In genomic region chr15:102102548-102103121, GRCm38 (mm10) we compare ENCODE assay signal across 8 mouse cellular contexts. TPM values are rescaled to one million over a fixed set of nuclear protein-coding genes. Genes with fewer than 3 reads are reported as not detected.
DNase-seq lines count a peak whose midpoint lies in the region; ATAC-seq lines count a peak whose summit lies in the region.

No protein-coding gene starts in this region.

- peak overlapping the region; percentile 42 for H3K4me3 ChIP-seq in forebrain, embryonic 10.5 days
- H3K4me3 ChIP-seq in midbrain, embryonic 11.5 days (ENCODE audit: low read depth, low read length), result no peak overlapping the region

- peak overlapping the region; percentile 88 for H3K27ac ChIP-seq in forebrain, embryonic 10.5 days
- H3K27ac ChIP-seq in midbrain, embryonic 11.5 days (ENCODE audit: low read depth, low read length), result no peak overlapping the region

- H3K9me3 ChIP-seq in forebrain, embryonic 10.5 days, result no peaks in the 10 kb centered on the region
- H3K9me3 ChIP-seq in midbrain, embryonic 11.5 days (ENCODE audit: control insufficient read depth, low read length), result no peaks in the 10 kb centered on the region

- ATAC-seq in midbrain, embryonic 11.5 days (ENCODE audit: low FRiP score), result no peak

- 0 out of 2 replicates have a peak overlapping the region, but pooled peaks have one; percentile 14 for H3K9ac ChIP-seq in midbrain, embryonic 11.5 days (ENCODE audit: low read length)

- intact Hi-C loops in heart, postnatal 14 days (cut with DNase I), result no loop called here

- H3K4me1 ChIP-seq in forebrain, embryonic 10.5 days, result peaks cover 100% of the 10 kb centered on the region
- peaks cover 33% of the 10 kb centered on the region for H3K4me1 ChIP-seq in midbrain, embryonic 11.5 days (ENCODE audit: control insufficient read depth, insufficient read depth, low read length)

- peaks cover 11% of the 10 kb centered on the region for H3K36me3 ChIP-seq in forebrain, embryonic 10.5 days (replicated peaks)
- H3K36me3 ChIP-seq in midbrain, embryonic 11.5 days (ENCODE audit: control insufficient read depth, insufficient read depth, low read length), result no peaks in the 10 kb centered on the region

- no peak overlapping the region for H3K4me2 ChIP-seq in midbrain, embryonic 11.5 days

- H3K27me3 ChIP-seq in forebrain, embryonic 10.5 days (ENCODE audit: poor library complexity, severe bottlenecking), result peaks cover 86% of the 10 kb centered on the region
- peaks cover 45% of the 10 kb centered on the region for H3K27me3 ChIP-seq in midbrain, embryonic 11.5 days (ENCODE audit: control insufficient read depth, insufficient read depth, low read length)

- DNase-seq in embryo, embryonic 10 days (ENCODE audit: low spot score), result peak; percentile 57
- no peak for DNase-seq in embryo, embryonic 9.5 days (ENCODE audit: extremely low spot score)
- DNase-seq in forebrain, embryonic 10.5 days (ENCODE audit: extremely low spot score, low spot score), result no peak
- peak; percentile 83 to 84 for DNase-seq in heart, postnatal 14 days
- DNase-seq in kidney, postnatal 4 days, result peak; percentile 80 to 89
- no peak for DNase-seq in midbrain, embryonic 11.5 days (ENCODE audit: low spot score, missing footprints)
- no peak for DNase-seq in frontal cortex, postnatal 25 days (ENCODE audit: low spot score in 2 of 2)
- no peak for DNase-seq in thymus, postnatal 25 days

- WGBS in forebrain, embryonic 10.5 days, result 12% methylated on average over 6 of the region's 6 CpGs
- 12% methylated on average over 6 of the region's 6 CpGs for WGBS in midbrain, embryonic 11.5 days

RNA-seq across cellular contexts. Expression of gene Tns2, which starts 2.4 kb away (rescaled TPM):
- polyA plus RNA-seq in forebrain, embryonic 10.5 days (2016; fragmentation: Nextera tagmentation; extraction: Ambion mirVana), result 11.1 and 13.1 TPM in 2 replicates
- 100 to 1,000 TPM; 119 to 121 TPM for total RNA-seq in heart, postnatal 14 days (2021)
- polyA plus RNA-seq in midbrain, embryonic 11.5 days (2014; fragmentation: Nextera tagmentation; extraction: Ambion mirVana), result 7.5 TPM in 2 replicates

RNA-seq across cellular contexts. Expression of gene Eif4b, which starts 29.1 kb away (rescaled TPM):
- 140 and 143 TPM in 2 replicates for polyA plus RNA-seq in forebrain, embryonic 10.5 days (2016; fragmentation: Nextera tagmentation; extraction: Ambion mirVana)
- 100 to 1,000 TPM; 130 to 147 TPM for total RNA-seq in heart, postnatal 14 days (2021)
- polyA plus RNA-seq in midbrain, embryonic 11.5 days (2014; fragmentation: Nextera tagmentation; extraction: Ambion mirVana), result 106 and 107 TPM in 2 replicates

RNA-seq across cellular contexts. Expression of gene Spryd3, which starts 33.4 kb away (rescaled TPM):
- polyA plus RNA-seq in forebrain, embryonic 10.5 days (2016; fragmentation: Nextera tagmentation; extraction: Ambion mirVana), result 10.8 and 12.7 TPM in 2 replicates
- total RNA-seq in heart, postnatal 14 days (2021), result 10 to 100 TPM; 14.0 to 17.5 TPM
- 9.8 and 10.5 TPM in 2 replicates for polyA plus RNA-seq in midbrain, embryonic 11.5 days (2014; fragmentation: Nextera tagmentation; extraction: Ambion mirVana)

RNA-seq across cellular contexts. Expression of gene Igfbp6, which starts 41.5 kb away (rescaled TPM):
- 0.14 and 0.17 TPM in 2 replicates for polyA plus RNA-seq in forebrain, embryonic 10.5 days (2016; fragmentation: Nextera tagmentation; extraction: Ambion mirVana)
- 10 to 100 TPM; 42.0 to 51.8 TPM for total RNA-seq in heart, postnatal 14 days (2021)
- 0.34 and 0.40 TPM in 2 replicates for polyA plus RNA-seq in midbrain, embryonic 11.5 days (2014; fragmentation: Nextera tagmentation; extraction: Ambion mirVana)

RNA-seq across cellular contexts. Expression of gene Soat2, which starts 47.7 kb away (rescaled TPM):
- 0.09 TPM in 1 of 2 replicates, not detected in the other for polyA plus RNA-seq in forebrain, embryonic 10.5 days (2016; fragmentation: Nextera tagmentation; extraction: Ambion mirVana)
- total RNA-seq in heart, postnatal 14 days (2021), result under 1 TPM in 1 of 2 experiments, not detected in 1; 0.17 TPM
- polyA plus RNA-seq in midbrain, embryonic 11.5 days (2014; fragmentation: Nextera tagmentation; extraction: Ambion mirVana), result not detected in 2 replicates

Comparison
In these comparisons a context has a peak if more than half of its experiments do, and no peak if none do; other contexts are left out.
1. DNase-seq: peak in embryo, embryonic 10 days (single experiment), heart, postnatal 14 days (2 of 2) and kidney, postnatal 4 days (2 of 2); none in embryo, embryonic 9.5 days (single experiment), forebrain, embryonic 10.5 days (single experiment), midbrain, embryonic 11.5 days (single experiment), frontal cortex, postnatal 25 days (0 of 2) and thymus, postnatal 25 days (single experiment).